Mouse (Mus musculus): ENCODE measurements around the gene 2810021J22Rik. TPM values are rescaled to one million over a fixed set of nuclear protein-coding genes. Genes with fewer than 3 reads are reported as not detected.
"Not testable (repeated sequence)": the region's sequence is repeated elsewhere in the genome, so short reads cannot be mapped to it uniquely, and the experiment has no call there.

2810021J22Rik gene
- 6.7 and 8.0 TPM in 2 replicates for polyA plus RNA-seq (2012; rRNA removed)

GRCm38 (mm10) chr11:58867039-58867953, at the start of gene 2810021J22Rik:
Gene 2810021J22Rik (plus strand): TSS chr11:58867216.
- peak; percentile 84 to 86 for DNase-seq
- H3K4me1 ChIP-seq (ENCODE audit: control insufficient read depth, insufficient read depth, low read length), result peaks cover 4% of the 10 kb centered on the region; the same call in 1 of the 2 replicates
- H3K4me3 ChIP-seq (replicated peaks; ENCODE audit: insufficient read depth, low read depth, low read length), result peak within 1 kb of the TSS; percentile 90
- 3% methylated on average over 37 of the region's 37 CpGs for WGBS
- peak within 1 kb of the TSS; percentile 12; the same call in 1 of the 2 replicates for H3K27ac ChIP-seq (ENCODE audit: insufficient read depth, low read length)
- H3K27me3 ChIP-seq (ENCODE audit: control insufficient read depth, insufficient read depth, low read length), result no peaks in the 10 kb centered on the region
- TF ChIP-seq POLR2A (IDR thresholded peaks at IDR 0.05; ENCODE audit: borderline replicate concordance, insufficient read depth, low read length), result peak; percentile 45; the same call in 1 of the 2 replicates
- 0 out of 2 replicates have a peak, but pooled peaks have one; percentile 5 for TF ChIP-seq CTCF (IDR thresholded peaks at IDR 0.05; ENCODE audit: borderline replicate concordance, insufficient read depth, low read depth, low read length)

- not testable (repeated sequence) for H3K27me3 ChIP-seq (ENCODE audit: control insufficient read depth, insufficient read depth, low read length); H3K4me3 ChIP-seq (replicated peaks; ENCODE audit: insufficient read depth, low read depth, low read length); H3K27ac ChIP-seq (ENCODE audit: insufficient read depth, low read length); DNase-seq; H3K4me1 ChIP-seq (ENCODE audit: control insufficient read depth, insufficient read depth, low read length)
These were observed 38.1 kb upstream of the 2810021J22Rik start, which contains the start of gene Olfr312 for GRCm38 (mm10) chr11:58828937-58829336. Gene Olfr312 (plus strand): TSS chr11:58829237.

- H3K27ac ChIP-seq (ENCODE audit: insufficient read depth, low read length), result no peak overlapping the region
- H3K27me3 ChIP-seq (ENCODE audit: control insufficient read depth, insufficient read depth, low read length), result no peaks in the 10 kb centered on the region
- DNase-seq, result no peak
- H3K4me3 ChIP-seq (replicated peaks; ENCODE audit: insufficient read depth, low read depth, low read length), result no peak overlapping the region
- no peaks in the 10 kb centered on the region for H3K4me1 ChIP-seq (ENCODE audit: control insufficient read depth, insufficient read depth, low read length)
- TF ChIP-seq CTCF (IDR thresholded peaks at IDR 0.05; ENCODE audit: borderline replicate concordance, insufficient read depth, low read depth, low read length) (no peak), POLR2A (IDR thresholded peaks at IDR 0.05; ENCODE audit: borderline replicate concordance, insufficient read depth, low read length) (no peak)
- WGBS, result 89% methylated on average over 3 of the region's 3 CpGs
These were observed 37.3 kb upstream of the 2810021J22Rik start for GRCm38 (mm10) chr11:58829764-58830163.

GRCm38 (mm10) chr11:58832541-58832940, 34.5 kb upstream of the 2810021J22Rik start:
- not testable (repeated sequence) for H3K27me3 ChIP-seq (ENCODE audit: control insufficient read depth, insufficient read depth, low read length); H3K27ac ChIP-seq (ENCODE audit: insufficient read depth, low read length); H3K4me1 ChIP-seq (ENCODE audit: control insufficient read depth, insufficient read depth, low read length); DNase-seq; H3K4me3 ChIP-seq (replicated peaks; ENCODE audit: insufficient read depth, low read depth, low read length)
- WGBS, result 83% methylated on average over 3 of the region's 3 CpGs

- not testable (repeated sequence) for H3K27ac ChIP-seq (ENCODE audit: insufficient read depth, low read length); H3K4me3 ChIP-seq (replicated peaks; ENCODE audit: insufficient read depth, low read depth, low read length); H3K4me1 ChIP-seq (ENCODE audit: control insufficient read depth, insufficient read depth, low read length); DNase-seq; H3K27me3 ChIP-seq (ENCODE audit: control insufficient read depth, insufficient read depth, low read length)
These were observed 28.1 kb upstream of the 2810021J22Rik start, which contains the start of gene Olfr311 for GRCm38 (mm10) chr11:58838951-58839350. Gene Olfr311 (plus strand): TSS chr11:58839251.

- H3K4me3 ChIP-seq (replicated peaks; ENCODE audit: insufficient read depth, low read depth, low read length), result peak within 1 kb of the TSS; percentile 94
- no peaks in the 10 kb centered on the region for H3K27me3 ChIP-seq (ENCODE audit: control insufficient read depth, insufficient read depth, low read length)
- TF ChIP-seq CTCF (IDR thresholded peaks at IDR 0.05; ENCODE audit: borderline replicate concordance, insufficient read depth, low read depth, low read length) (no peak), POLR2A (IDR thresholded peaks at IDR 0.05; ENCODE audit: borderline replicate concordance, insufficient read depth, low read length) (peak; percentile 75)
- DNase-seq, result peak; percentile 87 to 98
- peaks cover 2% of the 10 kb centered on the region; the same call in 1 of the 2 replicates for H3K4me1 ChIP-seq (ENCODE audit: control insufficient read depth, insufficient read depth, low read length)
- H3K27ac ChIP-seq (ENCODE audit: insufficient read depth, low read length), result peak within 1 kb of the TSS; percentile 17; the same call in 1 of the 2 replicates
- WGBS, result under 1% methylated on average over 24 of the region's 24 CpGs
These were observed 20.0 kb upstream of the 2810021J22Rik start, which contains the start of gene Gm12258 for GRCm38 (mm10) chr11:58846919-58847461. Gene Gm12258 (plus strand): TSS chr11:58847158.

GRCm38 (mm10) chr11:58847636-58848035, 19.4 kb upstream of the 2810021J22Rik start:
- DNase-seq, result peak in 1 of 2 experiments; percentile 15
- TF ChIP-seq CTCF (IDR thresholded peaks at IDR 0.05; ENCODE audit: borderline replicate concordance, insufficient read depth, low read depth, low read length), result no peak
- TF ChIP-seq POLR2A (IDR thresholded peaks at IDR 0.05; ENCODE audit: borderline replicate concordance, insufficient read depth, low read length), result no peak
- Histone ChIP-seq H3K4me1 (ENCODE audit: control insufficient read depth, insufficient read depth, low read length) (peaks cover 2% of the 10 kb centered on the region; the same call in 1 of the 2 replicates), H3K27me3 (ENCODE audit: control insufficient read depth, insufficient read depth, low read length) (no peaks in the 10 kb centered on the region), H3K4me3 (replicated peaks; ENCODE audit: insufficient read depth, low read depth, low read length) (peak overlapping the region; percentile 94), H3K27ac (ENCODE audit: insufficient read depth, low read length) (no peak overlapping the region)
- WGBS, result 38% methylated on average over 9 of the region's 9 CpGs

- TF ChIP-seq CTCF (IDR thresholded peaks at IDR 0.05; ENCODE audit: borderline replicate concordance, insufficient read depth, low read depth, low read length), result no peak
- no peak for TF ChIP-seq POLR2A (IDR thresholded peaks at IDR 0.05; ENCODE audit: borderline replicate concordance, insufficient read depth, low read length)
- DNase-seq, result no peak
These were observed 17.3 kb upstream of the 2810021J22Rik start for GRCm38 (mm10) chr11:58849731-58850130.

More at GRCm38 (mm10) chr11:58849731-58850130, 17.3 kb upstream of the 2810021J22Rik start:
- H3K4me1 ChIP-seq (ENCODE audit: control insufficient read depth, insufficient read depth, low read length), result peaks cover 2% of the 10 kb centered on the region; the same call in 1 of the 2 replicates
- H3K27me3 ChIP-seq (ENCODE audit: control insufficient read depth, insufficient read depth, low read length), result no peaks in the 10 kb centered on the region
- H3K27ac ChIP-seq (ENCODE audit: insufficient read depth, low read length), result no peak overlapping the region
- 52% methylated on average over 2 of the region's 2 CpGs for WGBS
- H3K4me3 ChIP-seq (replicated peaks; ENCODE audit: insufficient read depth, low read depth, low read length), result no peak overlapping the region
